Mouse (Mus musculus) A20 (cell line): ENCODE measurements around the gene Ddx39.

Experiments
- DNase-seq: peaks from one replicate; pipeline ENCODE4 v3.0.0-alpha.2; 2011; ENCODE audit warnings: low read depth, low spot score

Gene Ddx39

GRCm38 (mm10) chr8:83737852-83738562 is 23.0 kb downstream of the Ddx39 start:
- no peak for DNase-seq

- no peak for DNase-seq
Observed at GRCm38 (mm10) chr8:83738949-83739710, 24.2 kb downstream of the Ddx39 start.

GRCm38 (mm10) chr8:83739711-83740468 is 24.9 kb downstream of the Ddx39 start:
- DNase-seq = peak; percentile 93

GRCm38 (mm10) chr8:83740586-83740975 is 25.6 kb downstream of the Ddx39 start:
- DNase-seq = no peak

GRCm38 (mm10) chr8:83740976-83741741 is 26.2 kb downstream of the Ddx39 start, which contains the start of gene Adgre5:
Gene Adgre5 (minus strand): TSS chr8:83741326.
- no peak for DNase-seq

- DNase-seq = no peak
Observed at GRCm38 (mm10) chr8:83741849-83742655, 27.1 kb downstream of the Ddx39 start.

- no peak for DNase-seq
Observed at GRCm38 (mm10) chr8:83742968-83743367, 28.0 kb downstream of the Ddx39 start.

GRCm38 (mm10) chr8:83744070-83744469 is 29.1 kb downstream of the Ddx39 start:
- no peak for DNase-seq

GRCm38 (mm10) chr8:83747661-83748346 is 32.8 kb downstream of the Ddx39 start:
- DNase-seq = peak; percentile 84

- peak; percentile 96 for DNase-seq
Observed at GRCm38 (mm10) chr8:83748708-83749107, 33.7 kb downstream of the Ddx39 start.

- no peak for DNase-seq
Observed at GRCm38 (mm10) chr8:83749265-83749664, 34.3 kb downstream of the Ddx39 start.

- DNase-seq = no peak
Observed at GRCm38 (mm10) chr8:83754149-83754548, 39.2 kb downstream of the Ddx39 start.

- DNase-seq = peak; percentile 33
Observed at GRCm38 (mm10) chr8:83756273-83756672, 41.3 kb downstream of the Ddx39 start.

- no peak for DNase-seq
Observed at GRCm38 (mm10) chr8:83757084-83757607, 42.2 kb downstream of the Ddx39 start.

- DNase-seq = no peak
Observed at GRCm38 (mm10) chr8:83758298-83758697, 43.3 kb downstream of the Ddx39 start.

- DNase-seq = no peak
Observed at GRCm38 (mm10) chr8:83759231-83759759, 44.3 kb downstream of the Ddx39 start.

- no peak for DNase-seq
Observed at GRCm38 (mm10) chr8:83764116-83764515, 49.1 kb downstream of the Ddx39 start.

- no peak for DNase-seq
Observed at GRCm38 (mm10) chr8:83764717-83765116, 49.7 kb downstream of the Ddx39 start.

- no peak for DNase-seq
Observed at GRCm38 (mm10) chr8:83765663-83766062, 50.7 kb downstream of the Ddx39 start.
